Mouse (Mus musculus): ENCODE measurements at regions not wholly inside any gene's neighbourhood (a gene's known extent, or its start where the extent isn't known, plus 50 kb on each side); places are given as distances from the start of the nearest gene placed in this dataset.

DNA sequence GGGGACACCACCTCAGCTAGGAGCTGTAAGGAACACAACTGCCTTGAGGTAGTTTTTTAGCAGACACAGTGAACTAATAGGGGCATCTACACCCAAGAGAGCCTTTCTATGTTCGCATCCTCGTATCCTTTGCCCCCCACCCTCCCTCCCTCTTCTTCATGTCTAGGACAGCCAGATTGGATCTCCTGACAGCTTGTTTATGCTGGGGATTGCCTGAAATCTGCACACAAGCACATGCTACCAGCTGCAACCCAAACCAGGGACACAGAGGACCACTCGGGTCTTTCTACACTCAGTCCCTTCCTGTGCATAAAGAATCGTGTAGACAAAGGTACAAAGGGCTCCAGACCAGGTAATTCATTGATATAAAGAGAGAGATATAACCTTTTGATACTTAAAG lies 159.3 kb downstream of the Gipc2 start:
- H3K9me3 ChIP-seq (ENCODE audit: control insufficient read depth, low read depth, low read length): no peaks in the 10 kb centered on the region
- WGBS: 44% methylated on average over 4 of the region's 4 CpGs
- no peak overlapping the region for H3K9ac ChIP-seq (replicated peaks; ENCODE audit: low read depth, low read length)
- no peak for ATAC-seq (ENCODE audit: insufficient number of reproducible peaks, insufficient read depth, low FRiP score, low read depth)
- H3K27ac ChIP-seq (ENCODE audit: low read length): no peak overlapping the region
- H3K4me3 ChIP-seq (ENCODE audit: low read depth, low read length): no peak overlapping the region
- no peaks in the 10 kb centered on the region for H3K27me3 ChIP-seq (ENCODE audit: control insufficient read depth, insufficient read depth, low read length)
- no peaks in the 10 kb centered on the region for H3K36me3 ChIP-seq (ENCODE audit: control insufficient read depth, insufficient read depth, low read length)
- H3K4me1 ChIP-seq (ENCODE audit: control insufficient read depth, insufficient read depth, low read length): no peaks in the 10 kb centered on the region
- no peak overlapping the region for H3K4me2 ChIP-seq (replicated peaks; ENCODE audit: low read depth, low read length)

DNA sequence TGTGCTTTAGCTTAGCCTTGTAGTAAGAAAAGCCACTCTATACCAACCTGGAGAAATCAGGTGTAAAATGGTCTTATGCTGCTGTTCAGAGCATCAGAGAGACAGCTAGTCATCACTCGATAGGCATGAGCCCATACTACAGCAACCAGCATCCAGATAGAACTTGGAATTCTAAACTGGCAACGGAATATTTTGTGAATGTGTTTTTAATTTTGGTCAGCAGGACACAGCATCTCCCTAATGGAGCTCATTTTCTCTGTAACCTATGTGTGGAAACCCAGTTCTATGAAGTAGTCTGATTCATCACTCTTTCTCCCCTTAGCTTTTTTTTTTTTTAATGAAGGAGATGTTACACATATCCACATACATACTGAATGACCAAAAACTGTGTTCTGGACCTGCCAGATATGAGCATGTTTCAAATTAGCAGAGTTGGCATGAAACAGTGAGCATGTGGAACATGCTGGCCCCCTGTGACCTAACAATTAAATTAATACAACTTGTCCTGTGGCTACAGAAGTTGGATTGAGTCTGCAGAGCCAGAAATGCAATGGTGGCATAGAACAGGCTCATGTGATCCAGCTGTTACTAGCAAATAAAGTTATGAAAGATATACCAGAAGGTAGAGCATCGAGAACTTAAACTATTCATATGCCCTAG lies 160.5 kb downstream of the Gipc2 start:
- H3K36me3 ChIP-seq (ENCODE audit: control insufficient read depth, insufficient read depth, low read length): no peaks in the 10 kb centered on the region
- 80% methylated on average over 3 of the region's 3 CpGs for WGBS

DNA sequence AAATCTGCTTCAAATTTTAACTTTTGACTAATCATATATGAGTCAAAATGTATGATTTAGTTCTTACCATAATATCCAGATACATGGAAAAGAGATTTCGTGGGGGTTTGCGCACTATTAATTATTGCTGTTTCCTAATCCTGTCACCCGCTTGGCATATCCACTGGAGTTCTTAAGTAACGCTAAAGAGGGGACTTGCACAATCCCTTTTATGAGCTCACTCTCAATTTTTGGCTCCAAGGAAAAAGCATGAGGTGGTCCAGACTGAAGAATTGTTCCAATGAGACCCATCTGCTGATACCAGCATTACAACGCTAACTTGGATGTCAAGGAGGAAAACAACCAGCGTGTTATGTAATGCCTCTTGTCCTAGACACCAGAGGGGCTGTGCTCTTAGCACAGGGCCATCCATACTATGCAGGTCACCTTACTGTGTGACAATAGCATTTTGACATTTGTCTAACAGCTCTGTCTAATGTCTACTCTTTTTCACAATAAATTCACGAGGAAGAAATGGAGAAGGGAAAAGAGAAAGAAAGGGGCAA lies 161.5 kb downstream of the Gipc2 start:
- 76% methylated on average over 7 of the region's 7 CpGs for WGBS
- Histone ChIP-seq H3K27me3 (ENCODE audit: control insufficient read depth, insufficient read depth, low read length) (no peaks in the 10 kb centered on the region), H3K9me3 (ENCODE audit: control insufficient read depth, low read depth, low read length) (no peaks in the 10 kb centered on the region), H3K4me2 (replicated peaks; ENCODE audit: low read depth, low read length) (no peak overlapping the region), H3K36me3 (ENCODE audit: control insufficient read depth, insufficient read depth, low read length) (no peaks in the 10 kb centered on the region), H3K27ac (ENCODE audit: low read length) (no peak overlapping the region), H3K9ac (replicated peaks; ENCODE audit: low read depth, low read length) (no peak overlapping the region), H3K4me1 (ENCODE audit: control insufficient read depth, insufficient read depth, low read length) (no peaks in the 10 kb centered on the region), H3K4me3 (ENCODE audit: low read depth, low read length) (no peak overlapping the region)
- ATAC-seq (ENCODE audit: insufficient number of reproducible peaks, insufficient read depth, low FRiP score, low read depth): no peak

More for the DNA sequence above, 160.5 kb downstream of the Gipc2 start:
- no peak for ATAC-seq (ENCODE audit: insufficient number of reproducible peaks, insufficient read depth, low FRiP score, low read depth)
- no peak overlapping the region for H3K27ac ChIP-seq (ENCODE audit: low read length)
- H3K4me3 ChIP-seq (ENCODE audit: low read depth, low read length): no peak overlapping the region
- H3K27me3 ChIP-seq (ENCODE audit: control insufficient read depth, insufficient read depth, low read length): no peaks in the 10 kb centered on the region
- H3K4me2 ChIP-seq (replicated peaks; ENCODE audit: low read depth, low read length): no peak overlapping the region
- no peak overlapping the region for H3K9ac ChIP-seq (replicated peaks; ENCODE audit: low read depth, low read length)
- no peaks in the 10 kb centered on the region for H3K9me3 ChIP-seq (ENCODE audit: control insufficient read depth, low read depth, low read length)
- H3K4me1 ChIP-seq (ENCODE audit: control insufficient read depth, insufficient read depth, low read length): no peaks in the 10 kb centered on the region

DNA sequence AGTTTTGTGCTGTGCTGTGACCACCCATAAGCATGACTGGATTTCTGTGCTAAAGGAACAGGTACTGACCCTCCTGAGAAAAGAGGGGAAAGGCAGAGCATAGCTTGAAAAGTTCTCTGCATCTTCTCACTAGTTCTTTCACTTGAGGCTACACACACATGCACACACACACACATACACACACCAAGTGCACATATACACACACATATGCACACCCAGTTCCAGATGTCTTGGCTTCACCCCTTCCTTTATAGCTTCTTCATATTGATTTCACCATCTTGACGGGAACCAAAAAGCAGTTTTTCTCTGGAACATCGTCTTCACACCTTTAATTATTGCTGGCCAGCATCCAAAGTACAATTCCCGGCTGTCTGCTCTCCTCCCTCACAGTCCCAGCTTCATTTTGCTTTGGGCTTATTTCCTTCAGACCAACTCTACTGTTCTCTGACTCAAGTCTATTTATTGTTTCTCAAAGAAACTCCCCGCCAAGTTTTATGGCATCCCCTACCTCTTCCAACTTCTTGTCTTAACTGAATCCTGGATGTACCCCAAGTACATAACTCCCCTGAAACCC lies 160.2 kb upstream of the Ptgfr start:
- WGBS: 80% methylated on average over 4 of the region's 4 CpGs
- no peak overlapping the region for H3K9ac ChIP-seq (replicated peaks; ENCODE audit: low read depth, low read length)
- no peak for ATAC-seq (ENCODE audit: insufficient number of reproducible peaks, insufficient read depth, low FRiP score, low read depth)

DNA sequence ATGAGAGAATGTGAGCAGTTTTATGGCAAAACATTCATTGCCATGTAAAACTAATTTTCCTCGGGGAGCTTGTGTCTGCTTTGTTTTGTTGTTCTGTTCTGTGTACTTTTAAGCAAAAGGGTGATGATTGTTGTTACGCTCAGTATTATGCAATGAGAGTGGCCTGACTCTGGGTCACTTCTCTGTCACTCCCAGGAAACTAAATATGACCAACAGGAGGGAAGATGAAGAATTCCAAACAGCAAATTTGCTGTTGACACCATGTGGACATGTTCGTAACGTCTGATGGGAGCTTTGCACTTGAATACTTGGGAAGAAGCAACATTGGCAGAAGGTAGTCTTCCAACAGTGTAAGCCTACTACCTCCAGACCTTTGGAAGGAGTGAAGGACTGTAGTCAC lies 159.7 kb upstream of the Ptgfr start:
- no peak for ATAC-seq (ENCODE audit: insufficient number of reproducible peaks, insufficient read depth, low FRiP score, low read depth)
- no peaks in the 10 kb centered on the region for H3K27me3 ChIP-seq (ENCODE audit: control insufficient read depth, insufficient read depth, low read length)
- no peak overlapping the region for H3K4me3 ChIP-seq (ENCODE audit: low read depth, low read length)
- H3K9ac ChIP-seq (replicated peaks; ENCODE audit: low read depth, low read length): no peak overlapping the region
- no peaks in the 10 kb centered on the region for H3K36me3 ChIP-seq (ENCODE audit: control insufficient read depth, insufficient read depth, low read length)
- H3K4me2 ChIP-seq (replicated peaks; ENCODE audit: low read depth, low read length): no peak overlapping the region
- H3K27ac ChIP-seq (ENCODE audit: low read length): no peak overlapping the region
- no peaks in the 10 kb centered on the region for H3K9me3 ChIP-seq (ENCODE audit: control insufficient read depth, low read depth, low read length)
- WGBS: 80% methylated on average over 4 of the region's 4 CpGs
- H3K4me1 ChIP-seq (ENCODE audit: control insufficient read depth, insufficient read depth, low read length): no peaks in the 10 kb centered on the region

More for the DNA sequence above, 160.2 kb upstream of the Ptgfr start:
- Histone ChIP-seq H3K27ac (ENCODE audit: low read length) (no peak overlapping the region), H3K9me3 (ENCODE audit: control insufficient read depth, low read depth, low read length) (no peaks in the 10 kb centered on the region), H3K4me2 (replicated peaks; ENCODE audit: low read depth, low read length) (no peak overlapping the region), H3K4me1 (ENCODE audit: control insufficient read depth, insufficient read depth, low read length) (no peaks in the 10 kb centered on the region), H3K4me3 (ENCODE audit: low read depth, low read length) (no peak overlapping the region), H3K27me3 (ENCODE audit: control insufficient read depth, insufficient read depth, low read length) (no peaks in the 10 kb centered on the region), H3K36me3 (ENCODE audit: control insufficient read depth, insufficient read depth, low read length) (no peaks in the 10 kb centered on the region)

DNA sequence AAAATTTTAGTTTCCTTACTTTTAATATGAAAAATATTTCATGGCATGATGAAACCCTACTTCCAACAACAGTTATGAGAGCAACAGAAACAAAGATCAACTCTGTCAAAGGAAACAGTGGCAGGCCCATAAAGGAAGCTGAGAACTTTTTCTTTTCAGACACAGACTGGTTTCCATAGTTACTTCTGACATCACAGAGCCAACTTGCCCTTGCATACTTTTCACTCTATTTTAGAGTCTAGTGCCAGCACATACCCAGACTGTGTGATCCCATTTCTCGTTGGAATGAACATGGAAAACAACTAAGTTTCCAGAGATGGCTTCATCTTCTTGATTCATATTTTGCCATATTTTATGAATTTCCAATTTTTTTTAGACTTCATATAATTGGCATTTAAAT lies 150.8 kb upstream of the Ptgfr start:
- 87% methylated on average over 1 of the region's 1 CpGs for WGBS
- Histone ChIP-seq H3K4me3 (ENCODE audit: low read depth, low read length) (no peak overlapping the region), H3K9me3 (ENCODE audit: control insufficient read depth, low read depth, low read length) (no peaks in the 10 kb centered on the region), H3K4me1 (ENCODE audit: control insufficient read depth, insufficient read depth, low read length) (no peaks in the 10 kb centered on the region), H3K27ac (ENCODE audit: low read length) (no peak overlapping the region), H3K9ac (replicated peaks; ENCODE audit: low read depth, low read length) (no peak overlapping the region), H3K36me3 (ENCODE audit: control insufficient read depth, insufficient read depth, low read length) (no peaks in the 10 kb centered on the region), H3K27me3 (ENCODE audit: control insufficient read depth, insufficient read depth, low read length) (no peaks in the 10 kb centered on the region), H3K4me2 (replicated peaks; ENCODE audit: low read depth, low read length) (no peak overlapping the region)
- ATAC-seq (ENCODE audit: insufficient number of reproducible peaks, insufficient read depth, low FRiP score, low read depth): no peak

DNA sequence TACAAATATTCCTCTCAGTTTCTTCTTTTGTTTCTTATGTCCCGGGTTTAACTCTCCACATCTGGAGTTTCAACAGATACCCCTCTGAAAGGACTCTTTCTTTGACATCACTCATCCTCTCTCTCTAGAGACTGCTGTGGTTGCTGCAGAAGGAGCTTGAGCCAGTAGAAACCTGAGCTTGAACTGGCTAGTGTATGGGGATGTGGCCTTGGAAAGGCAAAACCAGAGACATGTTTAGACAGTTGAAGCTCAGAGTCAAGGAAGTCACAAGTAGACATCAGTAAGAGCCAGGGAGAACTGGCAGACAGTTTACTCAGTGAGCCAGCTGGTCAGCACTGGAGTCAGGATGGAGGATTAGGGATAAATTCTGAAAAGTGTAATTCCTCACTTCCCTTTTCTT lies 140.7 kb upstream of the Ptgfr start:
- H3K9me3 ChIP-seq (ENCODE audit: control insufficient read depth, low read depth, low read length): no peaks in the 10 kb centered on the region
- WGBS: 41% methylated on average over 1 of the region's 1 CpGs
- no peaks in the 10 kb centered on the region for H3K4me1 ChIP-seq (ENCODE audit: control insufficient read depth, insufficient read depth, low read length)
- no peak overlapping the region for H3K9ac ChIP-seq (replicated peaks; ENCODE audit: low read depth, low read length)
- ATAC-seq (ENCODE audit: insufficient number of reproducible peaks, insufficient read depth, low FRiP score, low read depth): no peak
- H3K4me2 ChIP-seq (replicated peaks; ENCODE audit: low read depth, low read length): no peak overlapping the region
- H3K4me3 ChIP-seq (ENCODE audit: low read depth, low read length): no peak overlapping the region
- H3K36me3 ChIP-seq (ENCODE audit: control insufficient read depth, insufficient read depth, low read length): no peaks in the 10 kb centered on the region
- H3K27ac ChIP-seq (ENCODE audit: low read length): no peak overlapping the region
- no peaks in the 10 kb centered on the region for H3K27me3 ChIP-seq (ENCODE audit: control insufficient read depth, insufficient read depth, low read length)

DNA sequence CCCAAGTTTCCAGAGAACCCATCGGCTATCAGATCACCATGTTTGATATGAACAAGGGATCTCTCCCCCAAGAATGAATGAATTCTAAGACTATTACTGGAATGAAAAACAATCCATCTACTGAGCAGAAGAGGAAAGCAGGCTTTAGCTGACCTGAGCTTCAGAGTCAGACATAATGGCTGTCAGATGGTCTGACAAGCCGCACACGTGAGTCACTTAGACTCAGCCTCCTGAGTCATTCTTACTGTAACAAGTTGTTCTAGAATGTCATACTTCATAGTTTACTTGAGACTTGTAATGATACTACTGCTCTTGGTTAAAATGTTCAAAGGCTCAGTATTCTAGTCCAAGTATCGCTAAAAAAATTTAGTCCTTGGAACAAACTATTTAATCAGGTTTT lies 140.2 kb upstream of the Ptgfr start:
- Histone ChIP-seq H3K27ac (ENCODE audit: low read length) (no peak overlapping the region), H3K9ac (replicated peaks; ENCODE audit: low read depth, low read length) (no peak overlapping the region), H3K27me3 (ENCODE audit: control insufficient read depth, insufficient read depth, low read length) (no peaks in the 10 kb centered on the region), H3K4me3 (ENCODE audit: low read depth, low read length) (no peak overlapping the region), H3K4me1 (ENCODE audit: control insufficient read depth, insufficient read depth, low read length) (no peaks in the 10 kb centered on the region), H3K36me3 (ENCODE audit: control insufficient read depth, insufficient read depth, low read length) (no peaks in the 10 kb centered on the region), H3K4me2 (replicated peaks; ENCODE audit: low read depth, low read length) (no peak overlapping the region), H3K9me3 (ENCODE audit: control insufficient read depth, low read depth, low read length) (no peaks in the 10 kb centered on the region)
- ATAC-seq (ENCODE audit: insufficient number of reproducible peaks, insufficient read depth, low FRiP score, low read depth): no peak
- 85% methylated on average over 4 of the region's 4 CpGs for whole genome bisulfite sequencing

DNA sequence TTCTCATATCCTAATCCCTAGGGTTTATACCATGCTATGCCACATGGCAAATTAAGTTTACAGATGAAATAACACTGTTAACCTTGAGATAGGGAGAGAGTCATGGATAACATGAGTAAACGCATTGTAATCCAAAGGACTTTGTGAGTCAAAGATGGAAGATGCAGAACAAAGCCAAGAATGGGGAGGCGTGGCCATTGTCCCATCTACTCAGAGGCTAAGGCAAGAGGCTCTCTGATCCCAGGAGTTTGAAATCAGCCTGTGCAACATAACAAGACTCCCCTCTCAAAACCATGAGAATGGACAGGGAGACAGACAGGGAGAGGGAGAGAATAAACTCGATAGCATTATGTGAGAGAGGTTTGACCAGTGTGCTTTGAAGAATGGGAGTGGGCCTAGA lies 112.4 kb upstream of the Ptgfr start:
- Histone ChIP-seq H3K36me3 (ENCODE audit: control insufficient read depth, insufficient read depth, low read length) (no peaks in the 10 kb centered on the region), H3K9ac (replicated peaks; ENCODE audit: low read depth, low read length) (no peak overlapping the region), H3K9me3 (ENCODE audit: control insufficient read depth, low read depth, low read length) (no peaks in the 10 kb centered on the region), H3K4me3 (ENCODE audit: low read depth, low read length) (no peak overlapping the region), H3K4me1 (ENCODE audit: control insufficient read depth, insufficient read depth, low read length) (no peaks in the 10 kb centered on the region), H3K27ac (ENCODE audit: low read length) (no peak overlapping the region), H3K27me3 (ENCODE audit: control insufficient read depth, insufficient read depth, low read length) (no peaks in the 10 kb centered on the region), H3K4me2 (replicated peaks; ENCODE audit: low read depth, low read length) (no peak overlapping the region)
- no peak for ATAC-seq (ENCODE audit: insufficient number of reproducible peaks, insufficient read depth, low FRiP score, low read depth)
- WGBS: 84% methylated on average over 3 of the region's 3 CpGs

Data from stomach, embryonic 14.5 days (tissue).